Mouse (Mus musculus): ENCODE measurements around the gene Snx30. TPM values are rescaled to one million over a fixed set of nuclear protein-coding genes. Genes with fewer than 3 reads are reported as not detected.
A peak's percentile ranks its signal among the peaks of the same experiment; 100 is the strongest.

The Snx30 gene
- polyA plus RNA-seq, 2 experiments from 2014 or later = 1.6 to 1.9 TPM

DNA sequence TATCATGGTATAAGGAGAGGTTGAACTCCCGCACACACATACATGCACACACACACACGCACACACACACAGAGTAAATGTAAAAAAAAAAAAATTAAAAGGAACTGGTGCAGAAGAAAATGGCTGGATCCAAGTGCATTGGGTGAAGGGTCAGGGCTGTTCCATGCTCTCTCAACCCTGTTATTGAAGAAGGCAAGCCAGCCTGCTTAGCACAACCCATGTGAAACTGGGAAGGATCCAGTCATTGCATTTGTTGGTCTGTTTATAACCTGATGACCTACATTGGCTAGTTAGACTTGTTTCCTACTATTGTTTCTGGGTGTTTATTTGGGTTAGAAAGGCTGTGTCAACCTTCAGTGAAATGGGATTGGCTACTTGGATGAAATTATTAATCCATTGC, 103.1 kb downstream of the Snx30 start:
- no peak for ATAC-seq

DNA sequence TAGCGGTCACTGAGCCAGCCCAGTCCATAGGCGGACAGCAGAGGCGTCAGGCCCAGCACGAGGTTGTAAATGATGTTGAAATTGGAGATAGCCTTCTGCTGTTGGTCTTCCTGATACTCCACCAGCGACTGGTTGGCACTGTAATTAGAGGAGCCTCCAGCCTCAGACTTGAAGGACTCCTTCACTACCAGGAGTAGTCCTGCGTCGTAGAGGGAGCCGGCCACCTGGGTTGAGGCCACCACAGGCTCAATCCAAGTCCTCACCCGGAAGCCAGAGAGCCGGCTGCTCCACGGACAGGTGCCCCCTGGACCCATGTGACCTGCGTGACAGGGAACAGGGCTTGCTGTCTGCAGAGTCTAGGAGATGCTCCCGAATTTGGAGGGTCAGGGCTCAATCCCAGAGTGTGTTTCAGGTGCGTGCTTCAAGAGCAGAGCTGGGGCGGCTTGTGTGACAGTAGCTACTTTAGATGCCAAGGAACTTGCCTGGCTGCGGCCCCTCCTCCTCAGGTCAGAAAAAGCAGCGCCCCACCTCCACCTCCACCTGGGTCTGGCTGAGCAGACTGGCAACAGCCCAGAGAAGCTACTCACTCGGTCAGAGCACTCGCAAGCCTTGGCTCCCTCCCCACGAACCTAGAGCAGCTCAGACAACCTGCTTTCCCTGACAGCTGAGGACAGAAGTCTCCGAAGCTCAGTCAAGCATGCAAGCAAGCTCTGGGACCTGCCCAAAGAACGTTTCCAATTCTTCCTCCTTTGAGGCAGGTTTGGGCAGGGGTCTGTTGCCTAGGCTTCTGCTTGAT, 109.2 kb downstream of the Snx30 start, which contains the start of gene Slc46a2:
Gene Slc46a2 (minus strand): TSS at position 449 of the 796 bp plus-strand sequence.
- ATAC-seq = no peak

DNA sequence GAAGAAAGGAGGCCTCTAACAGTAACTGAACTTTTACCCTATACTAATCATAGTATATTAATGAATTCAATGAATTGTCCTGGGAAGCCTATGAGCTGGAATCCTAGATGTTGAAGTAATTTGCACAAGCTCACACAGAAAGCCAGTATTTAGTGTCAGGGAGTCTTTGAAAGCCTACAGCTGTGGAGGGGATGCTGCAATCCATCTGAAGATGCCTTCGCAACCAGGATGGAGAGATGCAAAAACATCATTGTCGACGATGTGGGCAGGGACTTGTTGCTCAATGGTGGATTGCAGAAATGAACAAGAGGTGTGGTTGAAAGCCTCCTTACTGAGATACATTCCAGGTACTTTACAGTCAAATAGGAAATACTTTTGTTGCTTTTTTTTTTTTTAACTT, 112.3 kb downstream of the Snx30 start:
- no peak for ATAC-seq

DNA sequence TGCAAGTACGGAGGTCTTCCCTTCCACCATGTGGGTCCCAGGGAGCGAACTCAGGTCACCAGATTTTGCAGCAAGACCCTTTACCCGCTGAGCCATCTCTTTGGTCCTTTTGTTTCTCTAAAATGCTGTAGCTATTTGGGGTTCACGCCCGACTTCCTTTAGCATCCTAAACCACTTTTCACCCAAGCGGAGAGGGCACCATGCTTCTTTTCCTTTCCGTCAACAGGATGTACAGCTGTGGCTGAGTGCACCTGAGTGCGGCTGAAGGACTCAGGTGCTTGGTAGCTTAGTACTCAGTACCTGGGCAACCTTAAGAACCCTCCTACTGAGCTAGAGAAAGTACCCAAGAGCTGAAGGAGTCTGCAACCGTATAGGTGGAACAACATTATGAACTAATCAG, 119.4 kb downstream of the Snx30 start:
- ATAC-seq = no peak

DNA sequence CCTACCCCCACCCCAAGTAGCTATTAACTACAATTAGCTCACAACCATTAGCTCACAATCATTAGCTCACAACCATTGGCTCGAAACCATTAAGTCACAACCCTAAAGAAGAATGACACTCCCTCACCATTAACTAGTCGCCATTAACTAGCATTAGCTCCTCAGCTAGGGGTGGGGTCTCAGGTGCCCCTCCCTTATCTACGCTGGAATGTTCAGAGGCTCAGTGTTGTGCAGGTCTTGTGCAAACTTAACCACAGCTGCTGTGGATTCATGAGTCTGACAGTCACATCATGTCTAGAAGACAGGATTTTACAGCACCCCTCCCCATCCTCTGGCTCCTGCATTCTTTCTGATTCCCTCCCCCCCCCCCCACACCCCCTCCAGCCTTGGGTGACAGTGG, 122.0 kb downstream of the Snx30 start:
- no peak for ATAC-seq

DNA sequence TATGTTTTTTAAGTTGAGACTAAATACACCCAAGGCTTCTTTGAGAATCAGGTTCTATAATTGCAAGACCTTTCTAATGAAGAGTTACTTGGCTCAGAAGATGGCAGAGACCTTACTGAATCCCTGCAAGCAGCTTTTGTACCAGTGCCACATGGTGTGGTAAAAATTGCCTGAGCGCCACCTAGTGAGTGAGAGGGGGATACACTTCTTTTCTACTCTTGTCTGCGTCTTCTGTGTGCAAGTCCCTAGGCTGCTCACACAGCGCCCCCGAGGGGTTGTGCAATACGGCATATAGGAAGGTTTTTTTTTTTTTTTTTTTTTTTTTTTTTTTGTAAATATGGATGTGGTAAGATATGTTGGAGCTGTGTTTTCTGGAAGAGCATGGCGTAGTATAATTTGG, 122.7 kb downstream of the Snx30 start:
- ATAC-seq = no peak

DNA sequence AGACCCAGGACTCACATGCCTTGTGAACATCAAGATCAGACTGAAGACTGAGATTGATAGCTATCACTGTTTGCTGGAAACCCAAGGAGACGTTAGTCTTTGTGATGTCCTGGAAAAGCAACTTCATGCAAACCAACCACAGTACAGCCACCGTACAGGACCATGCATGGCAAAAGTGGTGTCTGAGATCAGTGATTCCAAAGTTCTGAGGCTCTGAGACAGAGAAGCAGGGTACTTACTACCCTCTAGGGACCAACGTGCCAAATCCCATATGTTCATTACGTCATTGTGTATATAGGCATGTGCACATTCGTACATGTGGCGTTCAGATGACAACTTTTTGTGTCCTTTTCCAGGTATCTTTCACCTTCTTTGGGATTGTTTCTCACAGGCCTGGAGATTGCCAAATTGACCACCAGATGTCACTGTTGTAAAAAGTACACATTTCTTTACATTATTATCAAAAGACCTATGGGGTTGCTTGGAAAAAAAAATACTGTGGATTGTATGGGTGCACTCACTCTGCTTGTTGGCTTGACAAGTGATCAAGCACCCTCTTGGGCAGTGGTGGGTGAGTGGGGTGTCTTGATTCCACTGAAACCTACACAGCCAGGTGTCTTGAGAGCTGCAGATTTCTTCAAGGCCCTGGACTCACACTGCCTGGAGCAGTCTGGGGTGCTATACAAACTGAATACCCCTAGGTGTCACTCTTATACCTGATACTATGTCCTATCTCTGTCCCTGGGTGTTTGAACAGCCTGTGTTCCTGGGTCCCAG, 127.1 kb downstream of the Snx30 start:
- ATAC-seq = peak; percentile 52

DNA sequence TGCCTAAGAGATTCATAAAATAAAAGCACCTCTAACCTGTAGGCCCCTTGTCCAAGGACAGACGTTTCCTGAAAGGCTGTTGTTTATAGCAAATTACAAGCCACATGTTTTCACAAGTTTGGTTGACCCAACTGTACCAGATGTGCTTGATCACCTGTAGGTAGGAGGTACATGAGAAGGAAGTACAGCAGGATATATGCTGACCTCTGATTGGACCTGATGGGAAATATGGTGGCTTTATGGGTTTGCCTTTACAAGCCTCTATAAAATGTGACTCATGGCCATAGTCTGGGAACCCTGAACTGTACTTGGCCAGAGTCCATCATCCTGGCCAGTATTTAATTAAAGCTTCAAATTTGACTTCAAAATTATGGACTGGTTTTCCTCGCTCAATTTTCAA, 131.9 kb downstream of the Snx30 start:
- no peak for ATAC-seq

Other genes with a start within 250 kb of the Snx30 start
- 10 to 100 TPM; 32.6 to 42.3 TPM for gene Hsdl2, start 224.3 kb upstream of the Snx30 start, polyA plus RNA-seq (2017; shearing (Covaris generic))
- gene E130308A19Rik, start 179.6 kb upstream of the Snx30 start, polyA plus RNA-seq (2017; shearing (Covaris generic)) = 1 to 10 TPM; 7.6 to 9.1 TPM
- 10 to 100 TPM; 37.2 to 44.7 TPM for gene Inip, start 4.3 kb upstream of the Snx30 start, polyA plus RNA-seq (2017; shearing (Covaris generic))
- gene Slc46a2, start 109.2 kb downstream of the Snx30 start, polyA plus RNA-seq (2017; shearing (Covaris generic)) = under 1 TPM; 0.22 to 0.34 TPM
- not detected for gene Mup4, start 154.9 kb downstream of the Snx30 start, polyA plus RNA-seq (2017; shearing (Covaris generic))
- not detected for gene Mup6, start 158.5 kb downstream of the Snx30 start, polyA plus RNA-seq (2017; shearing (Covaris generic))